Mouse (Mus musculus) T-cell, adult 2 months (primary cell): ENCODE results near the gene Pof1b.

Source experiments
- DNase-seq: peaks from one replicate; pipeline ENCODE4 v3.0.0; 2022; ENCODE audit warnings: low spot score

Pof1b gene

GRCm38 (mm10) chrX:112698508-112698907, at the start of gene Pof1b:
TSS of gene Pof1b (minus strand) at chrX:112698651.
- DNase-seq, result no peak

GRCm38 (mm10) chrX:112716587-112716986, 18.1 kb upstream of the Pof1b start:
- DNase-seq, result no peak

GRCm38 (mm10) chrX:112694392-112694791, 4.1 kb downstream of the Pof1b start:
- DNase-seq, result no peak

GRCm38 (mm10) chrX:112680605-112681004, 17.8 kb downstream of the Pof1b start:
- no peak for DNase-seq

GRCm38 (mm10) chrX:112675525-112675924, 22.9 kb downstream of the Pof1b start:
- no peak for DNase-seq

- no peak for DNase-seq
These were observed 96.9 kb downstream of the Pof1b start for GRCm38 (mm10) chrX:112601306-112602120.

- no peak for DNase-seq
These were observed 97.7 kb downstream of the Pof1b start, which contains the start of gene Zfp711 for GRCm38 (mm10) chrX:112600511-112601305. TSS of gene Zfp711 (plus strand) at chrX:112600526.
